Mouse (Mus musculus) right cerebral cortex, postnatal 14 days (tissue): ENCODE results near the gene Adgrb3.

Experiments used
- DNase-seq: peaks from one replicate; pipeline ENCODE4 v3.0.0; 2022

Adgrb3 gene

DNA sequence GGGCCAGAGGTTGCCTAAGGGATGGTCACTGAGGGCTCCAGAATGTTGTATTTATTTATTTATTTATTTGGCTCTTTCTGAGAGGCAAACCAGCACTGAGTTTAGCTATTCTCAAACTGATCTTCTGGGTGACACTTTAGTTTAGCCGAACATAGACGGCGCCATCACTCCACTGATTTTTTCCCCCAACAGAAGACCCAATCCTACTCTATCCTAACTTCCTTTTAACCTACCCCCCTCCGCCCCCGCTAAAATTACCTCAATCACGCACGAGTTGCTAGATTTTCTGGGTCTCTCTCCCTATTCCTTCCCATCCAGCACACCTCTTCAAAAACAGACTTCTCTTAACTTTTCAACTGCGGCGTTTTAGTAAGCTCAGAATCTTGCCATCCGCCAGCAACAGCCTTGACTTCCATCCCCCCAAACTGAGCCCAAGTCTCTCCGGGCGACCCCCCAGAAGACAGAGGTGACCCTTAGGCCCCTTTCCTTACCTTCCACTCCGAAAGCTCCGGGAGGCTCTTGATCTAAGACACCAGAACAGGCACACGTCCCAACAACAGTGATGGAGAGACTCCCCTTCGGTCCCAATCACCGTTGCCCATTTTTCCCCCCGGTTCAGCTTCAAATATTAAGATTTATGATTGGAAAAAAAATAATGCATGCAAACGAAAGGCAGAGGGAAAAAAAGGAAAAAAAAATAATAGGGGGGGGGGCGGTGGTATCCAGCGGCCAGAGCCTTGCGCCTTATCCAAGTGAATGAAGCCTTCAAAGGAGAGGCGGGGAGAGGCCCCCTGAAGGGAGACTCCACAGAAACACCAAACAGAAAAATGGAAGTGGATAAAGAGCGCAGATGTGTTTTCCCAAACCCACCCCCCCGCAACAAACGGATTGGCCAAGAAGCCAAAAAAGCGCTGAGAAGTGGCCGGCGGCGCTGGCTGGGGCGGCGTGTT, at the start of gene Adgrb3:
Gene Adgrb3, minus strand, starts transcription at position 737 of the 950 bp plus-strand sequence.
- DNase-seq: peak; percentile 23

DNA sequence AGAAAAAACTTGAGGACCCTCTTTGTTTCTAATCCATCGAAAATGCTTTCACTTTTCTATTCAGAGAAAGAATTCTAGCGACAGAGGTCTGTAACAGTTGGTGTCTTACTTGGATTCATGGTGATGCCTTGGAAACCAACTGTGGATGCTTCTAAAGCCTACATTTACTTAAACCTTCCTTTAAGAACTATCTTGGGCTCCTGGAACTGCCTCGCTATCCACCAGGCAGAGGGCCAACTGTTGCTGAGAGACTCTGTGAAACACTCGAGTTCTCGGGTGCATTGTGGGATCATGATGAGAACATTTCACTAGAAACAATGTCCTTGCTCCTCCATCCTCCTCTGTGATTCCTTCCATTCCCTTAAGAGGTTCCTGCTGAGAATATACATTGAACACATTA, 48.0 kb upstream of the Adgrb3 start:
- DNase-seq: peak; percentile 50

DNA sequence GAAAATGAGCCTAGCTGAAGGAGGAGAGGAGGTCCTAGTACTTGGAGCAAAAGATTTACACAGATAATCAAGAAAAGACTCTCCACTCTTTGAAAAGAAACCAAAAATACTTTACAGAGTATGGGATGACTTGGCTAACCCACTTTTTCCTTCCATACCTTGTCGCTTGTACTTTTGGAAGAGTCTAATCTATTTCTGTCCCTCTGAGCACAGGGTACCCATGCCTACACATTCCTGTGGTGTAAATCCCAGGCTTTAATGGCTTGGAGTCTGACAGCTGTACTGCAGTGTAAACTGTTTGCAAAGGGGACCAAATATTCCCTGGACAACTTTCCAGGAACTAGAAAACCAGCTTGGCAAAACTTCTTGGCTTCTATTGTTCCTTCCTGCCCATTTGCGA, 28.0 kb upstream of the Adgrb3 start:
- no peak for DNase-seq

DNA sequence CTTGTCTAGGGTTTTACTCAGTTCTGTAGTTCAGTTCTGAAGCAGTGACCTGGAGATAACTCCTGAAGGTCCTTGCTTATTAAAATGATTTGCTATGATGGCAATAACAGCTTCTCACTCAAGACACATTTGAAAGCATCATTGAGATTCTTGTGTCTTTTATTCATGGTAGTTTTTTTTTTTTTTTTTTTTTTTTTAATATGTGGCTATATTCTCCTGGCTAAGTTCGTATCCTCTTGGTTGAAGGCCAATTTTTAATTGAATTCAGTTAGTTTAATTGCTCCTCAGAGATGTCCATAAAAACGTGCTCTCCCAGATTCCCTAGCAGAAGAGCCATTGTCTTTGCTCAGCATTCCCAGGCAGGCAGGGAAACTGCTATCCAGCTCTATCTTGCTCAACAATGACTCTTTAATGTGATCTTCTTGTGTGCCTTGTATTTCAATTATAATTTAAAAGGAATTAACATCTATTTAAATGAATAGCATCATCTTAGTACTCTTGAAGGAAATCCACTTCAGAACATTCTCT, 25.0 kb upstream of the Adgrb3 start:
- DNase-seq: no peak

DNA sequence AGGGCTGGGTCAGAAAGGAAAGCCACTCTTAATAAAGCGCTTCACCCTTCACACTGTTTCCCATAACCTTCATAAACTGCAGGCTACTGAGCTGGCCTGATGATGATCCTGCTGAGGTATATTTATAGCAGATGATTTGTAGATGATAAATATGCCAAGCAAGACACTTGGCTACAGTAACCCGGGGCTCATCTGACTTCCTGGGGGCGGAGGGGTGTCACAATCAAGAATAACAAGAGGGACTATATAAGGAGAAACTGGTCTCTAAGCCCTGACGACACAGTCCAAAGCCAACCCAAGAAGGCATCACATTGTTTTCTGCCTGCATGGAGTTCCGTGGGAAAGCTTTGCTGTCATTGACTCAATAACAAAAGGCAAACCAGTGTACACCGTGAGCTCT, 2.8 kb upstream of the Adgrb3 start:
- no peak for DNase-seq

DNA sequence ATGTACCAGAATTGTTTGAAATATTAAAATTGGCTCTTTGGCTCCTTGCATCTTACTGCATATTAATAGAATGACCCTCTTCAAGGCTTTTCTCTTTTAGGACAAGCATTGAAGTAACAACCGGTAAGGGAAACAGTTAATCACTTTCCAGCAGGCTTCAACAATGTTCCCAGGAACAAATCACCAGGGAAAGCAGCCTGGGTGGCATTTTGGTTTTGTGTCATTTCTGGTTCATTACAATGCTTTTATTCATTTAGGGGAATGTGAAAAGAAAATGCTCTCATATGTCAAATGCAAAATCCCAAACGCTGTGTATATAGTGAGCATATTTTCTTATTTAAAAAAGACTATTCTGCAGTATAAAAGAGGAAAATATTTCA, 2.0 kb upstream of the Adgrb3 start:
- no peak for DNase-seq

DNA sequence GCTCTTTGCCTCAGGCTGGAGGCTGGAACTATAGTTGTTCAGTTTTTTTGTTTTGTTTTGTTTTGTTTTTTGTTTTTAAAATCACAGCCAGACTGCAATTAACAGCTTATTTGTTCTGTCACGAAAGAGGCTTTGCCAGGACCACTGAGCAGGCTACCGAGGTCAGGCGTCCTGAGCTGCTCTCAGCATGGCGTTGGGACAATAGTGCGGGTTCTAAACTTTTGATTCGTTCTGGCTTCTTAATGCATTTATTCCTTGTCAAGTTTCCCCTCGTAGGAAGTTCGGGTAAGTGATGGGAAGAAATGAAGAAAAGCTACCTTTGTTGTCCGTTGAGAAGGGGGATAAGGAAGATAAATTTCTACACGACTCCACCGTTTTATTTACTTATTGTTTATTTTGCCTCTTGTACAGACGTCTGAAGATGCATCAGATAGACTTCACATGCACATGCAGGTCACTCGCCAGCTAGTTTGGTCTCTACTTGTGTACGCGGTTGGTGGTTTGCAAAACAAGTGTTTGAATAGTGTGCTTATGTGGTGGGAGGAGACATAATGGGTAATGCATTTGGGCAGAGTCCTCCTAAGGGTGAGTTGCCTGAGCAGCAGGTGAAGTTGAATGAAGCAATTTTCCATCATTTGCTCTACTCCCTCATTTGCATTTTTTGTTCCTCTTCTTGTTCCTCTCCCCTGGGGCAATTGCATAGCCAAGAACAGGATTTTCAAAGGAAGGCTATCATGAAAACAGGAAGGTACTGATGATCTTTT, 1.4 kb upstream of the Adgrb3 start:
- DNase-seq: no peak

DNA sequence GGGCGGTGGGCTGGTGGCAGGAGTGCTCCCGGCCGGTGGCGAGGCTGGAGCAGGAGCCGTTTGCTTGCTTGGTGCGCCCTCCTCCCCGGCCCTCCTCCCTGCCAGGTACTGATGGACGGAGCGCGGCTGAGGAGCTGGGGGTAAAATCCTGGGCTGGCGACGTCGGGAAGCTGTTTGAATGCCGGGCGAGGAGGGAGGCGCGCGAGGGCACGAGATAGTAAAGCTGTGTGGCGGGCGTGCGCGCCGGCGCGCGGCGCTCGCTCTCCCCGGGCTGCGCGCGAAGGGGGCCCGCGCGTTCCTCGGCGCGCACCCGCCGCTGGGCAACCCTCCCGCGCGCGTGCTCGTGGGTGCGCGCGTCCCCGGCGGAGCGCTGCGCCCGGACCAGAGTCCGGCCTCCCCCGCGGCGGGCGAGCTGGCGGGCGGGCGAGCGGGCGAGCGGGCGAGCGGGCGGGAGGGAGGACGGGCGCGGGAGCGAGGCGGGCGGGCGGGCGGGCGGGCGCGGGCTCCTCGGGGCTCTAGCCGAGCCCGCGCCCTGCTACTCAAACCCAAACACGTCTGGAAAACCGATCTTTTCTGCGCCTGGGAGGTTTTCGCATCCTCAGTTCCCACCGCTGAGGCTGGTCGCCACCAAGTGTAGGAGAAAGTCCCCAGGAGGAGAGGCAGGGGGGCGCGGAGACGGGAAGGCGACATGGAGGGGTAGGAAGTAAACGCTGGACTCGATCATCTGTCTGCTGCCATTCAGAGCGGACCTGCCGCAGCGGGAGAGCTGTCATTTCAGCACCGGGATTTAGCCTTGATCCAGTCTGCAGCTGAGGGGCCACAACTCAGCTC, 629 bp upstream of the Adgrb3 start:
- DNase-seq: peak; percentile 77

DNA sequence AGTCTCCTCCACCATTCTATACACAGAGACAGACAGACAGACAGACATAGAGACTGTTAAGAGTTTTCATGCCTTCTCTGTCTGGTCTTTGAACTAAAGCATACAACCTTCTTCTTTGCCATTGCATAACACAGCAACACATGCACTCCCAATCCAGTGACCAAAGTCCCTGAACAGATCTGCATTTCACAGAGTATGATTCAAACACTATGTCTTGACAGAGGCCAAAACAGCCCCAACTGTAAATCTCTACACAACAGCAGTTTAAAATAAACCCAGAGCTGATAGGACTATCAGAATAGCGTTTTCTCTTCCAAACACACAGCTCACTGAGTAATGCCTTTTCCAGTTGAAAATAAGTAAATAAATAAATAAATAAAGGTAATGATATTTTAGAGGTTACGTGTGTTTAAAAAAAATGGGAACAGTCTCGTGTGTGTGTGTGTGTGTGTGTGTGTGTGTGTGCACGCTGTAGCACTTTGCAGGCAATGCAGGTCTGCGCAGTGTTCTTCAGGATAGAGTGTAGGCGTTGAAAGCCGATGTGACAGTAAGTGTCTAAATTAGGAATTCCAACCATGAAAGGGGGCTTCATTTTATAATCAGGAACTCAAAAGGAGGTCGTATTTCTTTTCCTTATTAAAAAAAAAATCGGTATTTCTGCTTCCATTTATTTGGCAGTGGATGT, 1.3 kb downstream of the Adgrb3 start:
- DNase-seq: peak; percentile 41

DNA sequence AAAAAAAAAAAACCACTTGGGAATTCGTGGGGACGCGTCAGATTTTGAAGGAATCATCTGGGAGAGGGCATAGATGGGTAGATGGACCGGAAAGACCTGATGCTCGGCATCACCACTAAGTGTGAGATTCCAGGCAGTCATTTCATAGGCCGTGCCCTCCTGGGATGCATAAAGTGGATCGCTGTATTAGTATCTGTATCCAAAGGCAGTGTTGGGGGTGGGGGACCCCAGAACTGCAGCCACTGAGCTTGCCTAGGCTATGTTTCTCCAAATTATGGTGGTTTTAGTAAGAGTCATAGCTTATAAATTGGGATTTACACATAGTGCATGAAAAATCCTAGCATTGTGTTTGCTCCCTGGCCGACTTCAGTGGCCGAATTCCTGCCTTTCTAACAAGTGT, 2.1 kb downstream of the Adgrb3 start:
- no peak for DNase-seq

DNA sequence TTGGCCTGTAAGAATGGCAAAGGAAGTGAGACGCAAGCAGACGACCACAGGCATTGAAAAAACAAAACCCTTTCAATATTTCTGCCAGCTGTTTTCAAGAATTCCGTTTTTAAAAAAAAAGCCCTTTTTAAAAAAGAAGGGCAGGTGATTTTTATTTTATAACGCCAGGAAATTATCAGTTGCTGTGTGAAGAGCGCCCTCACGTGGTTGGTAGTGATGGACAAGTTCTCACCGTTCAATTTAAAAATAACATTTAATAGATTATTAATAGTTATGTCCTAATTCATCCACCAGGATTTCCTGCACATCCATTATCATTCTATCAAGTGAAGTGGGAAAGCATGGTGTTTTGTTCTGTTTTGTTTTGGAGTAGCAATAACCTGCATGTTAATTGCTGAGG, 2.7 kb downstream of the Adgrb3 start:
- peak; percentile 72 for DNase-seq

DNA sequence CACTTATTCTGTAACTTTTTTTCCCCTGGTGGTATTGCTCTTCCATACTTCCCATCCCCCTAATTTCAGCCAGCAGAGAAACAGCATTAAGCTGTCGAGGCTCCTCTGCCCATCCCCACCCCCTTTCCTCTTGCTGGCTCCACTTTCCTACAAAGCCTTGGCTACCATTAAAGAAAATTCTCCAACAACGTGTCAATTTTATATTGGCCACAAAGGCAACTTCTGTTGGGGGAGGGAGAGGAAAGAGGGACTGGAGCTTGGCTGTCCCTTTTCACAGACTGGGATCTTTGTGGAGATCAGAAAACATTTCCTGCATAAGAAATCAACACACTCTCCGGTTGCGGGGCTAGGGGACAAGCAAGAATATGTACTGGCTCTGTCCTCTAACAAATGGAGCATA, 4.9 kb downstream of the Adgrb3 start:
- DNase-seq: no peak

DNA sequence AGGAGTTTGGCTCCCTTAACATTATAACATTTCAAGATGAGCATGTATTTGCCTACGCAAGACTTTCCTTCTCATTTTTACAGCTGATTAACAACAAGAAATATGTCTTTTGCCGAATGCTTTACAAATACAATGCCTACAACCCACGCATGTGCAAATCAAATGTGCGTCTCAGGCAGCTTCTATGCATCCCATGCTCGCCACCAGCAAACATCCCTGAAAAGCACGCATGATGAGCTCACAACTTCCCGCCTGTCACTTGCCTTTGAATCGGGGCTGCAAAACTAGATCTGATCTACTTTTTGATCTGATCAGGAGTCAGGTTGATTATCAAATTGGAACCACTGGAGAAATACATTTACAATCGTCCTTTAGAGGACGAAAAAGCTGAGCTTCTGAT, 5.5 kb downstream of the Adgrb3 start:
- no peak for DNase-seq

DNA sequence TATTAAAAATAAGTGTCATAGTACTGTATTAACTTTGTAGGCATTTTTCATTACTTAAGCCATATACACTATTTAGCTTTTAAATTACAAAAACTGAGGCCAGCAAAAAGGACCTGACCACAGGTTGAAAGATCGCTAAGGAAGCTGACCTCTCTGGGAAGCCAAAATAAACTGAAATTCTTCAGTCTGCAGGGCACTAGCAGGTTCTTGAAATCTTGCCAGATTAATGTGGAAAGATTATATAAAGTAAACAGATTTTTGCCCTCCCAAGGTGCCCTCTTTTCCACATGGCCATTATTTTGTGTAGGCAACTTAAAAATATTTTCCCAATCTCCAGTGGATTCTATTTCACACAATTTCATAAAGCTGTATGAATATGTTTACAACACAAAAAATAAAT, 14.0 kb downstream of the Adgrb3 start:
- DNase-seq: no peak

DNA sequence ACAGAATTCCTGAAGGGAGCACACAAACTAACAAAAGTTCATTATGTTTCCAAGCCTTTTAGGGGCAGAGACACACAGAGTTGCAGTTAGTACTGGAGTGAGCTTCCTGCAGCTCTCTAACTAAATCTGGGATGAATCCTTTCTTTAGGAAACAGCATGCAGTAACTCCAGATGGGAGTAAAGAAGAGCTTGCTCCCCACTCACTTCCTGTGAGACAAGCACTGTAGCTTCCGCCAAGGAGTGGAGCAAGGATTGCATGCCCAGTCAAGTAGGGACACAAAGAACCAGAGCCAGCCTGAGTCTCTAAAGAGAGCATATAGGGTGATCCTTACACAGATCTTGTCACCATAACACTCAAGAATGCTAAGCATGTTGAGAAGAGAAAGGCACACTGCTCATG, 50.7 kb downstream of the Adgrb3 start:
- no peak for DNase-seq

DNA sequence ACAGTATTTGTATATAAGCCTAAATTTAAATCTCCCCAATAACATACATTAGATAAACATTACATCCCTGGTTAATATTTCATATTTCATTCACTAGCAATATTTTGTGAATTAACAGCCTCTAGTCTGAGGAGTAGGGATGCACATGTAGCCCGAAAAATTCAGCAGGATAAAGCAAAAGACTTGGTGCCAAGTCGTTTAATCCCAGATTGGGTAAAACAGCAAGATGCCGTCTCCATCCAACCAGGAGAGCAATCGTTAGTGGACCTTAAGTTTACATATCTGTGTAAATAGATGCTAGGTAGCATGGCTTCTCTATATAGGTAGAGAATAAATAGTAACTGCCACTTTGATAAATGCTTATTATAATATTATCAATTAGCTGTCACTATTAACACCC, 52.0 kb downstream of the Adgrb3 start:
- DNase-seq: no peak

DNA sequence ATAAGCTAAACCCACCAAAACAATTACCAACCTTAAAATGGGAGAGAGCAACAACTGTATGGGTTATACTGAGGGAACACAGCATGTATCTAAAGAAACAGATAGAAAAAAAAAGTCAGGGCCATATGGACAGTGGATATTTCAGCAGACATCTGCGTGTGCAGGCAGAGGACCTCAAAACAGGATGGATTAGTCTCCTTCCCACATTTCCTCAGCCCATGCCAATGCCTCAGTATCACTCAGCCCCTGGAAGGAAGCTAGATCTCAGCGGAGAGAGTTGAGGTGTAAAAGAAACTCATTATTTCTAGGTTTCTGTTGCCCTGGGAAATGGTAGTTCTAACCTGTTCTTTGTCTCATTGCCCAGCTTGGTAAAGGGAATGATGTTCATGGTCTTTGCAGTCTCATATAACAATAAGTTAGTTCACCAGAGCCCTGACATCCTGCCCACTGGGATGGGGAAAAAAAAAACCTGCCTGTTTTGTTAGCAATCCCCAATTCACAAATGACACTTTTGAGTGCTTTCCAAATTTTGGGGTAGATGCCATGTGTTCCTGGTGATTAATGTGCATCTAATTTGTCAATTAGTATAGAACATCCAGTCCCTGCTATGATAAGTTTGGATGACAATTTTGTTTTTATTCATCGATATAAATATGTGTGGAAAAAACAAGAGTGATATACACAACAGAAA, 53.9 kb downstream of the Adgrb3 start:
- DNase-seq: no peak

DNA sequence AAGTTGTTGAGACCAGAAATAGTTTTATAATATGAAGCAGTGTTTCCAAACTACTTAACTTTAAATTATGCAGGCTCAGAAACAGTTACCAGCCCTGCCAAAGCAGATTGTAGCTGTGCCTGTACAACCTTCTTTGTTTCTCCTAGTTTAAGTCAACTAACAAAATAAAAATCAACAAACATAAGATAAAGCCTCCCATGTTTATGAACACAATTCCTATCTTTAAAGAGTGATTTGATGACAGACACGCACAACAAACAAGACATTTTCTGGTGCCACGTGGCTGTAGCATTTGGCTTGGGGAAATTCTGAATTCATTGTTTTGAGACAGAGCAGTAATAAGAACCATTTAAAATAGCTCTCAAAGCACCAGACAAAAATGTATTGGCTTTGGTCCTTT, 60.5 kb downstream of the Adgrb3 start:
- DNase-seq: no peak

DNA sequence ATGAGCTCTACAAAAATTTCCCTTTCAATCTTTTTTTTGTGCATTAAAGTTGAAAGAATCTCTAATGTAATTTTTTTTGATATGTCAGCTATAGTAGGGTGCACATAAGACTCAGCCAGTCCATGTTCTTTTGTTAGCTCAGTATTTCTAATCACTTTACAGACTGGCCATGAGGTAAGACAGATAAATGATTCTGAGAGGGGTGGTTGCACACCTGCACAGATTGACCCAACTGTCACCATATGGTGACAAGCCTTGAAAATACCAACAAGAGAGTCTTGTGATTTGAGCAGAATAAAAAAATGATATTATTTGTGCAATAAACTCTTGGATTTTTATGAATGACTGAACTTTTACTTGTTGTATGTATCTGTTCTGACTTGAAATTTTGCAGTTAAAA, 74.2 kb downstream of the Adgrb3 start:
- DNase-seq: no peak

DNA sequence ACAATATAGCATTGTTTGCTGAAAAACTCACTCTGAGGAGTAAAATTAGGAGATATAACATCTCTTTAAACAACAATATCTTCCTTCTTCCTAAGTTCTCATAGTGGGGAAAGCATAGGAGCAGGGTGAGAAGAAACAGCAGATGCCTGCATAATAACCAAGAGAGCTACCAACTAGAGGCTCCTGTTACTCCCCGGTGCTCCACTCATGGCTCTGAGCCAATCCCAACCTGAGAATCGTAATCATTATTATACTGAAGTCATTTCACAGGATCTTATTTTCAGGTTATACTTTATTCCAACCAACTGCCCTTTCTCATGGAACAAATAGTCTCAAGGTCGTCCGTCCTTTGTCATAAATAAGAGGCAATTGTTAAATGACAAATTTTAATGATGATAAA, 75.0 kb downstream of the Adgrb3 start:
- no peak for DNase-seq

DNA sequence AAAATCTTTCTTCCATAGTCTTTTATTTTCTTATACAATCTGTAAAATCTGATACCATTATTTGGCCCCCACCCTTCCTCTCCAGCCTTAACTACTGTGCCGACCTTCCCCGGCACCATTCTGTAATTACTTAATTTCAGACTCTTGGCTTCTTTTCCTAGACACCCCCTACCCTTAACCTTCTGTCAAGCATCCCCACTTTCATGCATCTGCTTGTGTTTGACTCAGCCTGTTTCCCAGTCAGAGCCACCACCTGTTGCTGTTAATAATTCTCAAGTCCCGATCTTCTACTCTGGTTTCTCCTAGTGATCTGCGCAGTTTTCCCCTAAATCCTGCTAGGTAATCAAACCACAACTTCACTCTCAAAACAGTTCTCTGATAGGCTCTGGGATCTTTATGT, 83.9 kb downstream of the Adgrb3 start:
- no peak for DNase-seq

DNA sequence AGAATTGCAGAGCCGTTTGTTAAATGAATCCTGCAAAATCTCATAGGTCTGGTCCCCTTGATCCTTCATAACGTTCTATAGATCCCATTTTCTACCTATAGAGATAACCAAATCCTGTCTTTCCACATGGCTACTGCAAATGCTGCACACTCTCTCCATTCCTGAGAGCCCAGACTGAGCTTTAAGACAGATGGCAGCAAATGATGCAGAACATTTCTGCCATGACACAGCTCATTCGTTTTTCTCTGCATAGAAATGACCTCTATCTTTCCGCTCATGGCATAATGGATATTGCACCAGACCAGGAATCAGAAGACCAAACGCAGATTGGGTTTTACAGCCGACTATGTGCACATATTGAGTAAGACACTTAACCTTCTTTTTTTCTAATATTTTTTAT, 84.8 kb downstream of the Adgrb3 start:
- DNase-seq: no peak
